Mouse (Mus musculus) forebrain, embryonic 13.5 days (tissue): ENCODE measurements around the gene Gabrb3. TPM values are rescaled to one million over a fixed set of nuclear protein-coding genes. Genes with fewer than 3 reads are reported as not detected.

ENCODE experiments used
- ATAC-seq: fragments of 200-750 bp; cut with Nextera tagmentation; 2 replicates; pipeline ENCODE4 v1.8.0; 2017
- H3K27ac ChIP-seq: fragments of 300-500 bp; sonication (generic); 2 replicates; pipeline ENCODE4 v1.5.1; 2015; ENCODE audit warnings: inconsistent platforms, mild to moderate bottlenecking, moderate library complexity
- H3K27me3 ChIP-seq: fragments of 300-500 bp; sonication (generic); 2 replicates; pipeline ENCODE4 v1.6.1; 2015; ENCODE audit warnings: mild to moderate bottlenecking, inconsistent platforms
- H3K36me3 ChIP-seq: fragments of 300-500 bp; sonication (generic); 2 replicates; pipeline ENCODE4 v1.6.1; 2015; ENCODE audit warnings: mild to moderate bottlenecking, inconsistent platforms; ENCODE audit not compliant: poor library complexity, severe bottlenecking
- H3K4me1 ChIP-seq: fragments of 300-500 bp; sonication (generic); 2 replicates; pipeline ENCODE4 v1.6.1; 2015; ENCODE audit warnings: inconsistent platforms
- H3K4me2 ChIP-seq: fragments of 300-500 bp; sonication (generic); 2 replicates; pipeline ENCODE4 v1.6.1; 2015; ENCODE audit warnings: inconsistent platforms, mild to moderate bottlenecking, moderate library complexity
- H3K4me3 ChIP-seq: fragments of 300-500 bp; sonication (generic); 2 replicates; pipeline ENCODE4 v1.5.1; 2015; ENCODE audit warnings: mild to moderate bottlenecking, inconsistent platforms
- H3K9ac ChIP-seq: fragments of 300-500 bp; sonication (generic); 2 replicates; pipeline ENCODE4 v1.6.1; 2015; ENCODE audit warnings: mild to moderate bottlenecking, inconsistent platforms
- H3K9me3 ChIP-seq: fragments of 300-500 bp; sonication (generic); replicated peaks from 2 replicates; pipeline ENCODE4 v1.6.1; 2016; ENCODE audit warnings: inconsistent platforms
- WGBS: fragments of 180-500 bp; shearing (Covaris S2); methylation state at CpG from one replicate; pipeline ENCODE4 v1.1.7; 2015; 5-methylcytosine and 5-hydroxymethylcytosine counted together
- polyA plus RNA-seq: library from polyadenylated mRNA; unstranded; fragments of >200 nt; fragmentation: Nextera tagmentation; extraction: Ambion mirVana; gene quantifications from 2 replicates; pipeline ENCODE4 v1.2.1, GENCODE M21; 2015

Gene Gabrb3
- polyA plus RNA-seq, 1 experiment from 2014 or later = 16.1 TPM

DNA sequence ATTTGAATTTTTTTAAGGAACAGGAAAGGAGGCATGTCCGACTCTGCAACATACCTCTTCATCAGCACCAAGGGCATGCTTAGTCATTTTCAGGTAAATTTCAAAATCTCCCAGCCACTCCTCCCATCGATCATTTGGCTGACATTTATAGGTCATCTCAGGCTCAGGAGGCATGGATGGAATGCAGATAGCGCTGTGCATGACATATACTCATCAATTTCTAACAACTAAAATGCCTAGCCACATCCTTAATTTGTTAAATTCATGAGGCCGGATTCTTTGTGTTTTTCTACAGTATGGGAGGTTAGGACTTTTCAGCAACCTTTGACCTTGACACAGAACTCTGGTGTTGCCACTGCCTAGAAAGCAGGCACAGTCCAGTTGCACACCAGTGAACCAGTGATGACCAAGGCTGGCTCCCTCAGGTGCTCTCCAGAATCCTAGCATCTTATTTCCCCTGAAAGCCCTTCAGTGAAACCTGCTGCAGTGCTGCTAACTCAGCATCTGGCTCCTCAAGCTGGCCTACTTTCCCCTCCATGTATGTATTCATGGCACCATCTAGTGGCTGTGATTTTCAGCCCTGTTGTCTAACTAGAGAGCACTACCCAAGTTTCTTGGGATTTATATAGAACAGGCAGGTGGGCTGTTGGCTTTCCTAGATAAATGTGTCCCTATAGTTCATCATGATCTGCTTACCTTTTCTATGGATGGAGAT, 54.5 kb downstream of the Gabrb3 start:
- Histone ChIP-seq H3K36me3 (no peaks in the 10 kb centered on the region), H3K9ac (no peak overlapping the region), H3K4me1 (no peaks in the 10 kb centered on the region), H3K9me3 (no peaks in the 10 kb centered on the region), H3K27ac (no peak overlapping the region), H3K4me2 (no peak overlapping the region), H3K4me3 (no peak overlapping the region), H3K27me3 (no peaks in the 10 kb centered on the region)
- ATAC-seq = peak; percentile 95
- WGBS = 81% methylated on average over 4 of the region's 4 CpGs

DNA sequence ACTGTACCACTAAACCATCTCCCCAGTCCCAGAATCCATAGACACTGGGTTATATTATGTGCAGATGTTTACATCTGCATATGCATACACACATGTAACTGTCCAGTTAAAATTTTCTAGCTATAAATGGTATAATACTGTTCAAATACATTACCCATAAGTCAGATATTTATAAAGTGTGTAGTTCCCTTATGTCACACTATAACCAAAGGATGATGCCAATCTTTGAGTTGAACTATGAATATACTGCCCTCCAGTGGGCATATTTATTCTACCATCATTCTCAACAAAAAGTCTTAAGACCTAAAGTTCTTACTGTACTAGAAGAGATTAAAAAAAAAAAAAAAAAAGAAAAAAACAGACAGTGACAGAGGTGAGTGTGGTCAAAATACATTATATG, 63.4 kb downstream of the Gabrb3 start:
- no peak overlapping the region for H3K4me2 ChIP-seq
- no peaks in the 10 kb centered on the region for H3K27me3 ChIP-seq
- no peak overlapping the region for H3K27ac ChIP-seq
- H3K4me3 ChIP-seq = no peak overlapping the region
- peak; percentile 62 for ATAC-seq
- no peaks in the 10 kb centered on the region for H3K4me1 ChIP-seq
- H3K36me3 ChIP-seq = no peaks in the 10 kb centered on the region
- H3K9me3 ChIP-seq = no peaks in the 10 kb centered on the region
- no peak overlapping the region for H3K9ac ChIP-seq

DNA sequence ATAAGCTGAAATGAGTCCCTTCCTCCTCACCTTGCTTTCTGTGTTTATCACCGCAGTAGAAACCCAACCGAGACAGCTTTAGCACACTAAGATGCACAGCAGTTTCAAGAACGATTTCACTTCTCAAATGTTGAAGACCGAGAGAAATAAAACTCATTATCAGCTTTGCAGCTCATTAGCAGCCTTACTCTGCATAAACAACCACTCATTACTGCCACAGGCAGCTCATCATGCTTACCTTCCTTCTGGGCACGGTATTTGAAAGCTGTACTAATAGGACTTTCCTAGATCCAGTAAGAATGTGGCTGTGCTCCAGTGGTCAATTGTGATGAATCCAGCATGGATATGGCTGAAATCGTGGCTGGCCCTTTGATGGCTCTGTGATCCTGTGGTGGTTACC, 67.4 kb downstream of the Gabrb3 start:
- Histone ChIP-seq H3K9ac (no peak overlapping the region), H3K4me1 (no peaks in the 10 kb centered on the region), H3K9me3 (no peaks in the 10 kb centered on the region), H3K4me2 (no peak overlapping the region), H3K27me3 (no peaks in the 10 kb centered on the region), H3K4me3 (no peak overlapping the region), H3K27ac (no peak overlapping the region), H3K36me3 (no peaks in the 10 kb centered on the region)
- no peak for ATAC-seq
- 49% methylated on average over 6 of the region's 6 CpGs for WGBS

DNA sequence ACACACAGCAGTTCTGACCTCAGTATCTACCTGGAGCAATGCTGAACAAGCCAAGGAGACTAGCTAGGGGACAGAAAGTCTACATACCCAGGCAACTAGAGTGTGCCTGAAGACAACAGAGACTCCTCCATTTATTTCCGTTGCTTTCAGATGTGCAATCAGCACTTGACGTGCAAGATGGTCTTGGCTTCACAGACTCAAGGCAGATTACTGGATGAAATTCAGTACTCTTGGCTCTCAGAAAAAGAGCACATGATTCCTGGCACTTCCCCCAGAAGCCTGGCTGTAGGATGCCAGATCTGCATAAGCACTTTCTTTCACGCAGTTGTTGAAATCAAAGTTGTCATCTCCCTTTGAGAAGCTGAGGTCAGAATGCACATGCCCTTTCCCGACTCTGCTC, 72.3 kb downstream of the Gabrb3 start:
- no peaks in the 10 kb centered on the region for H3K27me3 ChIP-seq
- WGBS = 87% methylated on average over 4 of the region's 4 CpGs
- no peaks in the 10 kb centered on the region for H3K9me3 ChIP-seq
- no peaks in the 10 kb centered on the region for H3K4me1 ChIP-seq
- H3K4me3 ChIP-seq = no peak overlapping the region
- no peak overlapping the region for H3K4me2 ChIP-seq
- peak; percentile 62; the same call in 1 of the 2 replicates for ATAC-seq
- H3K9ac ChIP-seq = no peak overlapping the region
- H3K36me3 ChIP-seq = no peaks in the 10 kb centered on the region
- H3K27ac ChIP-seq = no peak overlapping the region

DNA sequence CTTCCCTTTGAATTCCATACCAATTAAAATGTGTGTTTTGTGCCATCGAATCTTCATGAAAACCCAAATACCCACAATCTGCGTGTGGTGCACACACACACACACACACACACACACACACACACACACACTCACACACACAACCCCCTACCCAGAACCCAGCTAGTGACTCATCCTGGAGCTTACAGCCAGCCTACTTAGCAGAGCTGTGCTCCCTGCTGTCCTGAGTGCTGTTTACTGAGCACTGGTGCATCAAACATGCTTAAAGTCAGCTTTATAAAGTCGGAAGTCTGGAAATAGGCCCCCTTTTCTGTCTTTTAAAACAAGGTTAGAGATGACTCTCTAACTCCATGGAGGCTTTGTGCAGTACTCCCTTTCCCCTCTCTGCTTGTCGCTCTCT, 83.3 kb downstream of the Gabrb3 start:
- H3K9ac ChIP-seq = no peak overlapping the region
- no peaks in the 10 kb centered on the region for H3K4me1 ChIP-seq
- no peaks in the 10 kb centered on the region for H3K36me3 ChIP-seq
- WGBS = 71% methylated on average over 4 of the region's 4 CpGs
- no peak for ATAC-seq
- H3K4me2 ChIP-seq = no peak overlapping the region
- no peak overlapping the region for H3K27ac ChIP-seq
- H3K4me3 ChIP-seq = no peak overlapping the region
- H3K9me3 ChIP-seq = no peaks in the 10 kb centered on the region
- H3K27me3 ChIP-seq = peaks cover 16% of the 10 kb centered on the region

DNA sequence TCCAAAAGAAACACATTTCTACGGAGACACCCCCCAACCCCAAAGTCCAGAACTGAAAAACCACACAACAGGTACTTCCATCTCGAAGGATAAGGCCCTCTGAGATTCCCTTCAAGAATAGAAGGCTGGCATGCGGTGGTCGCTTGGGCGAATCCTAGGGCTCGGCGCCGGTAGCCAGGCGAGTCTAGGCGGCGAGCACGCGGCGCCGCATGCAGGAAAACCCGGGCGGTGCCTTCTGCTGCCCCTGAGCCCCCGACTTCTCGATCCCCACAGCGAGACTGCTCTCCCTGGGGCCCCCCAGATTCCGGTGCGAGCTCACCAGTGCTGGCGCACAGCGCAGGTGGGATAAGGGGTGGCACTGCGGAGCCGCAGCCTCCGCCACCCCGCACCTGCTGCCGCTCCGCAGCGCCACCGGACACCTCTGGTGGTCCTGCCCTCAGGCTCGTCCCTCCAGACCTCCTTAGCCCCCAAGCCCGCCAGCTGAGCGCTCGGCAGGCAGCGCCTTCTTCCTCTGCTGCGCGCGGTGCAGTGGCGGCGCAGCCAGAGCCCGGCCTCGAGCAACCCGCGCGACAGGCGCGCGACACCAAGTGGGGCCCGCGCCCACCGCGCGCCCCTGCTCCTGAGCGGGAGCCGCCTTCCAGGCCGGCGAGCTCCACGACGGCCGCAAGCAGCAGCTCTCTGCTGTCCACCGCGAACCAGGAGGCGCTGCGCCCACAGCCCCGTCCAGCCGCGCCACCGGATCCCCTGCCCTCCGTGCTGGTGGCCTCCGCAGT, 89.6 kb downstream of the Gabrb3 start:
- no peak overlapping the region for H3K27ac ChIP-seq
- H3K4me3 ChIP-seq = peak overlapping the region; percentile 54
- 2% methylated on average over 55 of the region's 72 CpGs for WGBS
- H3K4me1 ChIP-seq = peaks cover 6% of the 10 kb centered on the region
- H3K27me3 ChIP-seq = peaks cover 55% of the 10 kb centered on the region
- peak; percentile 84 for ATAC-seq
- H3K9ac ChIP-seq = peak overlapping the region; percentile 65
- no peaks in the 10 kb centered on the region for H3K9me3 ChIP-seq
- no peaks in the 10 kb centered on the region for H3K36me3 ChIP-seq
- H3K4me2 ChIP-seq = peak overlapping the region; percentile 74

DNA sequence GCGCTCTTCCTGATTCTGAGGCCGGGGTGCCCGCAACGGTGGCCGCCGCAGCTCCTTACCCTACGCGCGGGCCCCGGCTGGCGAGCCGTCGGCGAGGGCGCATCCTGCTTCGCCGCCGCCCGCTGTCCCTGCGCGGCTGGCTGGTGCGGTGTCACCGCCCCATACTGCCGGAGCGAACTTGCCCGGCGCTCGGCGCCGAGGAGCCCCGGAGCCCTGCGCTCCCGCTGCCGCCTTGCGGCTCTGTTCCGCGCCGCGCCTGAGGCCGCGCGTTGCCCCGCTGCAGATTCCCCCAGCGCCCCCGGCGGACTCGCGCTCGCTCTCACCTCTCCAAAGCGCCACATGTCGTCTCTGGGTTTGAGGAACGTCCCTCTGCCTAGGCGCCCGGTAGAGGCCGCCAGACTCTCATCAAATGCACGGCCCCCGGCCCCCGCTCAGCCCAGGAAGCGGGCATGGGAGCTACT, 90.2 kb downstream of the Gabrb3 start, which contains the start of gene Gabra5:
Gene Gabra5 (minus strand): TSS at position 379 of the 461 bp plus-strand sequence.
- Histone ChIP-seq H3K4me1 (peaks cover 6% of the 10 kb centered on the region), H3K36me3 (no peaks in the 10 kb centered on the region), H3K9ac (peak within 1 kb of the TSS; percentile 65), H3K9me3 (no peaks in the 10 kb centered on the region), H3K4me3 (peak within 1 kb of the TSS; percentile 54), H3K27me3 (peaks cover 55% of the 10 kb centered on the region), H3K4me2 (peak within 1 kb of the TSS; percentile 74), H3K27ac (no peak within 1 kb of the TSS)
- peak; percentile 89 for ATAC-seq
- WGBS = 1% methylated on average over 50 of the region's 59 CpGs

DNA sequence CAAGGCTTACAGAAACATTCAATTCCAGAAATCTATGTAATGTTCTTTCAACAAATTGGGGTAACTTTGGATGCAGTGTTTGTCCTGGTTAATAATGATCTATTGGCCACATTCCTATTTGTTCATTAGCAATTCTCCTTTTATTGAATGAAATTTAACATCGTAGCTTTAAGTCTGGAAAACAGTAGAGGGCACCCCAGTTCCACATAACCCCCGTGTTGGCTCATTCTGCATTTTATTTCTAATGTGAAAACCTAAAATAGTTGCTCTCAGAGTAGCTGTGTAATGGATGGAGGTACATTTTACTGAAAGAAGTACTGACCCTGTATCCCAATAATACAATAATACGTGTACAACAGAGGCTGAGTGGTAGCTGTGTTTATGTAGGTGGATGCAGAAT, 93.5 kb downstream of the Gabrb3 start:
- peaks cover 37% of the 10 kb centered on the region for H3K27me3 ChIP-seq
- WGBS = 31% methylated on average over 3 of the region's 3 CpGs
- no peak overlapping the region for H3K4me3 ChIP-seq
- no peak overlapping the region for H3K4me2 ChIP-seq
- no peak overlapping the region for H3K27ac ChIP-seq
- ATAC-seq = no peak
- H3K9me3 ChIP-seq = no peaks in the 10 kb centered on the region
- H3K36me3 ChIP-seq = no peaks in the 10 kb centered on the region
- H3K4me1 ChIP-seq = peaks cover 6% of the 10 kb centered on the region
- H3K9ac ChIP-seq = no peak overlapping the region

DNA sequence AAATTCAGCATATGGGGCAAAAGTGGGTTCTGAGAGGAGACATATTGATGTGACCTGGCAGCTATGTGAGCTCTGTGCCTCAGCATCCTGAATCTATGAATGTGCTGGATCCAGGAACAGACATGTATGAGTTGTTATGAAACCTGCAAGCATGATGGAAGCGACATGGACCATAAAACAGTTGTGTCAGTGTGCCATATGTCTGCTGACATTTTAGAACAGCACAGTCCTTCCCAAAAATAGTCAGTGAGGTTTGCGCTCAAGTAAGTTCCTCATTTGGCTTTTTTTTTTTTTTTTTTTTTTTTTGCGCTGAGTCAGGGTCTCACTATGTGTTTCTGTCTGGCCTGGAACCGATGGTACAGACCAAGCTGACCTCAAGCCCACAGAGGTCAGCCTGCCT, 110.0 kb downstream of the Gabrb3 start:
- Histone ChIP-seq H3K9ac (no peak overlapping the region), H3K27ac (no peak overlapping the region), H3K4me2 (no peak overlapping the region), H3K4me3 (no peak overlapping the region), H3K27me3 (no peaks in the 10 kb centered on the region), H3K4me1 (no peaks in the 10 kb centered on the region), H3K9me3 (no peaks in the 10 kb centered on the region), H3K36me3 (no peaks in the 10 kb centered on the region)
- 91% methylated on average over 4 of the region's 4 CpGs for WGBS
- no peak for ATAC-seq

DNA sequence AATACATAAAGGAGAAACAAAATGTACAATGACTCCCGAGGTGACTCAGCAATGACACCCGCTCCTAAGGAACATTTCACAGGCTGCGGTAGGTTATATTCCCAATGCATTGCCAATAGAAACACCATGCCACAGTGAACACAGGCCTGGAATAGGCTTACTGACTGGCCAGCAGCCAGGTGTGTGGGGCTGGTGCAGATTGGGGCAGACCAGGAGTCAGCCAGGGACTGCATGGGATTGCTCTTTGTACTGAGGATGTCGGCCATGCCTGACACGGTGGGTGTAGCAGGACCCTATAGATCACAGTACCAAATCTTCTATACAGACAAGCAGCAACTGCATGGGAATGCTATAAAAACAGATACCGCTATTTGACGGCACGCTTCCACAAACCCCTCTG, 110.5 kb downstream of the Gabrb3 start:
- ATAC-seq = no peak

DNA sequence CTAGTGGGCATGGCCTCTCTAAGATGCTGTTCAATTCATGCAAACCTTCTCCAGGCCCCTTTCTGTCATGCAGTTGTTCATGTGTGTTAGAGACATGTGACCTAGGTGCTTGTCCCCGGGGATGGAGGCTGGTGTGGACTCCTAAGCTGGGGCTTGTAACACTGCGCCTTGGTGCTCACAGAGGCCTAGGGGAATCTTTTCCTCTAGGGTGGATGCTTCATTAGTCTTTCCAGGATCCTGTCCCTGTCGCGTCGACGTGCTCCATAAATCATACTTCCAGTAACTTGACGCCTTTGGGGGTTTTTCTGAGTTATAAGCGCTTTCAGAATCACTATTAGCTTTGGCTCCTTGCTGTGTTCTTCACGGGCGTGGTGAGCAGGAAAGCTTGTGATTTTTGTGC, 113.2 kb downstream of the Gabrb3 start:
- no peak for ATAC-seq
- H3K36me3 ChIP-seq = no peaks in the 10 kb centered on the region
- H3K27me3 ChIP-seq = no peaks in the 10 kb centered on the region
- no peaks in the 10 kb centered on the region for H3K4me1 ChIP-seq
- WGBS = 89% methylated on average over 10 of the region's 10 CpGs
- no peak overlapping the region for H3K4me2 ChIP-seq
- H3K27ac ChIP-seq = no peak overlapping the region
- H3K9ac ChIP-seq = no peak overlapping the region
- H3K4me3 ChIP-seq = no peak overlapping the region
- H3K9me3 ChIP-seq = no peaks in the 10 kb centered on the region

More for the DNA sequence above, 110.5 kb downstream of the Gabrb3 start:
- no peaks in the 10 kb centered on the region for H3K27me3 ChIP-seq
- H3K9me3 ChIP-seq = no peaks in the 10 kb centered on the region
- no peaks in the 10 kb centered on the region for H3K36me3 ChIP-seq
- no peak overlapping the region for H3K27ac ChIP-seq
- H3K4me3 ChIP-seq = no peak overlapping the region
- H3K4me2 ChIP-seq = no peak overlapping the region
- H3K4me1 ChIP-seq = no peaks in the 10 kb centered on the region
- H3K9ac ChIP-seq = no peak overlapping the region
- 92% methylated on average over 8 of the region's 8 CpGs for WGBS

DNA sequence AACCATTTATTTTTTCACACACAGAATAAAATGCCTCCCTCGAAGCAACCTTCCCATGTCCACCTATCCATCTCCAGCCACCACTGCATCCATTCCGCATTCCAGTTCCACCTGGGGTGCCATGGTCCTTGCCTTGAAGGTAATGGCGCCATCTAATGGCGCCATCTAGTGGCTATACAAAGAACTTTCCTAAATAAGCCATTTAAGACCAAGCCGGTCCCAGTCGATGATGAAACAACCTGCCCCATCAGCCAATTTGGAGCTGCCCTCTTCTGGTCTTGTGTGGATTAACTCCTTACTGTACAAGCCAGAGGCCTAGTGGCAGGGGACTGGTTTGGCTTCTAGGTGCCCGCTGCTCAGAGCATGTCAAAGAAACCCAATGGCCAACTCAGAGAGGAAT, 119.1 kb downstream of the Gabrb3 start:
- Histone ChIP-seq H3K9ac (no peak overlapping the region), H3K27me3 (no peaks in the 10 kb centered on the region), H3K4me1 (no peaks in the 10 kb centered on the region), H3K4me3 (no peak overlapping the region), H3K27ac (no peak overlapping the region), H3K9me3 (no peaks in the 10 kb centered on the region), H3K4me2 (no peak overlapping the region), H3K36me3 (no peaks in the 10 kb centered on the region)
- 22% methylated on average over 7 of the region's 7 CpGs for WGBS
- 0 out of 2 replicates have a peak, but pooled peaks have one; percentile 21 for ATAC-seq
